Mouse (Mus musculus) large intestine, adult 2 months (tissue): ENCODE measurements at regions not wholly inside any gene's neighbourhood (a gene's known extent, or its start where the extent isn't known, plus 50 kb on each side); places are given as distances from the start of the nearest gene placed in this dataset.

ENCODE experiments used
- DNase-seq: peaks from one replicate; pipeline ENCODE4 v3.0.0-alpha.2; 2012; ENCODE audit warnings: low read depth, low spot score
- WGBS: fragments of 180-500 bp; shearing (Covaris S2); methylation state at CpG from one replicate; pipeline ENCODE4 v1.1.7; 2018; 5-methylcytosine and 5-hydroxymethylcytosine counted together

DNA sequence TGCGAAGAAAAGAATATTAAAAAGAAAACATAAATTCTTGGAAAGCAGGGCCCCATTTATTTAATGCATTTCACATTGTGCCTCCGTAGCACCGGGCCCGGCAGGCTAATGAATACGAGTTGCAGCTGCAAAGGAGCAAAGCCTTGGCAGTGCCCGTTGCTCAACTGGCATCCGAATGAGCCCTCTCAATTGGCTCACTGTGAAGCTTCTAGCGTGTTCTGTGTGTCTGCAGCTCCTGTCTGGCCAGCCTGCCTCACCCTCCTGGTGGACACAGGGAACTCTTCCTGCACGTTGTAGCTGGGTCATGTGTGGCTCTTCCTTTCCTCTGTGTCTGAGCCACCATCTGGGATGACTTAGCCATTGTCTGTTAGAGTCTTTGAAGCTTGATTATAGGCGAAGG is 256.1 kb downstream of the Pax1 start:
- DNase-seq: no peak
- WGBS: 72% methylated on average over 10 of the region's 10 CpGs

DNA sequence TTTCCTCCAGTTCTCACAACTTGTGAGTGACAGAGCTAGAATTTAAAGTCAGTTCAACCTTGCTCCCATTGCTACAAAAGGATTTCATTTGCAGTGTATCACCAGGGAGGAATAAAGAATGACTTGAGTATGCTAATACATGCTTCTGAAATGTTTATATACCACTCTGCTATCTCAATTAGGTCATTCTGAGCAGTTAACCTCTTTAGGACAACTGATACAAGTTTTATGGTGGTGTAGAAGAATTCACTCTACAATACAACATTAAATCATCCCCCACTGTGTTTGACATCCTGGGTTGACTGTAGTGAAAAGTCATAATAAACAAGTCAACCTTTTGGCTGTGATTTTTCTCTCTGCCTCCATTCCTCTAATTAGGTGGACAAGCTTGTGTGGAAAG is 248.6 kb downstream of the Pax1 start:
- DNase-seq: no peak

DNA sequence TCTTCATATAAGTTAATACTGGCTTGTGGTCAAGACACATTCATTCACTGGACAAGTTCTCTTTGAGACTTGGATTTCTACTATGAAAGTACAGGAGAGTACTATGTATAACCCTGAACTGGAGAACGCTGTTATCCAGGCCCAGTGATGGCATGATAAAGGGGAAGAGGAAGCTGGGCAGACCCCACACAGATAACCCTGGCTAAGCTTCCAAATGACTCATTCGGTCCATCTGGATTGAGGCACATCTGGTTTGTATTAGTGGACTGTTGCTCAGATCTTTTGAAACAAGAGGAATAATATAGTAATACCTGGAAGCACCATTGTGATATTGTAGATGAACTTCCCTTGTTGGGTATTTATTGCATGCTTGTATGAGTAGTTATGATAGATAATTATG is 239.9 kb downstream of the Pax1 start:
- no peak for DNase-seq
- 72% methylated on average over 2 of the region's 2 CpGs for WGBS

DNA sequence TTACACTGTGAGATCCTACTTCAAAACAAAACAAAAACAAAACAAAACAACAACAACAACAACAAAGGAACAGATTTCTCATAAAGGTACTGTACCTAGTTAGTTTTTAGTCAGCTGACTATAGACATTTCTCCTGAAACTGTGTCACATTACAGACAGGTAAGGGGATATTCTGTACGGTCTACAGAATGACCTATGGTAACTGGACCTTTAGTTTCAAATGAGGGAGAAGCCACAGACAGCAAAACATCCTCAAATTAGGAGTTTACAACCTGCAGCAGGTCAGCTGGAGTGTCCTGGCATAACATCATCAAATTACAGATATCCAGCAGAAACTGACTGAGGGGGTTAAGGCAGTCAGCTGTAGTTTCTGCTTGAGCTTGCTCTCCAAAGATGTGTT is 210.7 kb downstream of the Pax1 start:
- no peak for DNase-seq
- WGBS: 79% methylated on average over 1 of the region's 1 CpGs

DNA sequence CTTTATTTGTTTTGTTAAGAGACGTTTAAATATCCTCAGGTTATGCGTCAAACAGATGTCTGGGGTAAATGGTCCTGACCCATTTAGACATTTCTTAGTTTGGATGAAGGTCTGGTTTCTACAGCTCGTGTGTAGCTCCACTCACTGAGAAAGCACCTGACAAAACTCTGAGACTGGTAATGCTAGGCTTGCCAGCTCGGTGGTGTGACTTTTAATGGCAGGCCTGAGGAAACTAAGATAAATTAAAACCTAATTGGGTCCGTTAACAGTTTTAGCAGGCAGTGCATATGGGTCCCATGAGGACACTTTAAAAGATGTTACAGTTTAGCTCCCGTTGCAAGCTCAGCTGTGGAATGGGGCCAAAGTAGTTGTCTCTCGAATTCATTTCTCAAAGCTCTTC is 199.5 kb downstream of the Pax1 start:
- no peak for DNase-seq
- WGBS: 37% methylated on average over 7 of the region's 7 CpGs

DNA sequence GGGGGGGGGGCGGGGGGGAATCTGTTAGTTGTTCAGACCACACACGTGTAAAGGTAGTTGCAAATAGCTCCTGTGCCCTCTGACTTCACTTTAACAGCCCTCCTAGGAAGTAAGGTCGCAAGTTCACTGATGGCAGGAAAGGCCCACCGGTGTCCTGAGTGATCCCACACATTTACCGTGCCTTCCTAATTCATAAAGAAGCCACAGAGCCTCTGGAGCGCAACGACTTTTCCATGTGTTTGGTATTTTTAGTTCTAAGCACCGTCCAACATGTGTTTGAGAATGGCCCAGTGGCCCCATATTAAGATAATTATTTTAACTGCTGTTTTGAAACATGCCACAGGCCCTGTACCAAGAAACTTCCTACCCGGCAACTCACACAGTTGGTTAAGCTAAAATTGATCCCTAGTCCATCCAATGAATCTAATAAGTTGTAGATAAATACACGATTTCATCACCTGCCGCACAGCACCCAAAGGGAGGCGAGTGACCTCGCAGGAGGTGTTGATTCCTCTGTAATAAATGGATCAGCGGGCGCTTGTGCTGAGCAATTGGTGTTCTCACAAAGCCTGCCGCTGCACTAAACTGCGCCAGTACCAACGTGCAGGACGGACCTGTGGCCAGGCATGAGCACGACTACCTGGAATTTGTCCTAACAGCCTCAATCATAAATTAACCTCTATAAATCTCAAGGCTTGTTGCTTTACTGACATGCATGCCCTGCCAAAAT is 198.9 kb downstream of the Pax1 start:
- DNase-seq: no peak
- 49% methylated on average over 20 of the region's 20 CpGs for WGBS

DNA sequence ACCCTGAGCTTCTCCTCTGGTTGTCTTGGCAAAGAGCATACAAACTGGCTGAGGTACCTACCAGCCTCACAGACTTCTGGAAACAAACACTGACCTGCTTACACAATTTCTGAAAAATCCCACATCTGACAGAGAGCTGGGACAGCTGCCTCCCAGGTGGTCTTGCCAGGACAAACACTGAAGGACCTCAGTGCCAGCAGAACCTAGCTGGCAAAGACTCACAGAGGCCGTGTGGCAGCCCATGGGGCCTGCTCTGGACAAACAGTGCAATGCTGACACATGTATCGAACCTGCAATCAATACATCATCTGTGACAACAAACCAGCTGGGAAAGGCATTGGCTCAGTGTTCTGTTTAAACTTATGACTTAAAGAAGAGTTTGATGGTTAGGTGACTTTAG is 167.4 kb downstream of the Pax1 start:
- no peak for DNase-seq
- WGBS: 49% methylated on average over 2 of the region's 2 CpGs

DNA sequence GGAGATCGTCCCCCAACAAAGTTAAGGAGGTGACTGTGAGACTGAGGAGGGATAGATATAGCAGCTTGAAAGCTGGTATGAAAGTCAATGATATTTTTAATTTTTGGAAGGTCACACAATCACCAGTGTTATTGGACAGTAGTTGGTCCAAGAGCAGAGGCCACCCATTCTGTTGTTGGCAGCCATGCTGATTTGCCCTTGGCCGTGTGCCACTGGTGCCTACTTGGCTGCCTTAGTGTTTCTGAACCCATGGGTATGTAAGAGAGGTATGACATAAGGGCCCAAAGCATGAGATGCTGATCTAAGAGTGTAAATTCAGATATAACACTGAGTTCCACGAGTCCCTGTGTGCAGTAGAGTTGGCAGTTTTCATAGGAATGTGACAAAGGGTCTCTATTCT is 153.7 kb downstream of the Pax1 start:
- no peak for DNase-seq
- 56% methylated on average over 3 of the region's 3 CpGs for WGBS

DNA sequence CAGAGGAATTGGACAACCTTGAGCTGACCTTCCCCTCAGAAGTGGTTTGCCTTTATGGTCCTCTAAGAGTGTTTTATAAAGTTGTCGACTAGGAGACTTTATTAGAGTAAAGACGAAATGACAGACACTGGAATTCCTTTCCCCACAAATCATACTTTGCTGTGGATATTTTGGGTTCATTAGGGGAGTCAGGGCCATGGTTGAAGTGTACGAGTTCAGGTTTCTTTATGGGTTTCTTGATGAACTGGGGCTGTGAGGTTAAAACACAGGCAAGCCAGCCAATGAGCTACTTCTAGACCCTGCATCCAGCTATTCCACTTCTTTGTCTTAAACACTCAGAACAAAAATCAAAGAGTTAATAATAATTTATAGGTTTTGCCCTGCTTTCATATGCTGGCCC is 153.0 kb downstream of the Pax1 start:
- 43% methylated on average over 3 of the region's 3 CpGs for WGBS

DNA sequence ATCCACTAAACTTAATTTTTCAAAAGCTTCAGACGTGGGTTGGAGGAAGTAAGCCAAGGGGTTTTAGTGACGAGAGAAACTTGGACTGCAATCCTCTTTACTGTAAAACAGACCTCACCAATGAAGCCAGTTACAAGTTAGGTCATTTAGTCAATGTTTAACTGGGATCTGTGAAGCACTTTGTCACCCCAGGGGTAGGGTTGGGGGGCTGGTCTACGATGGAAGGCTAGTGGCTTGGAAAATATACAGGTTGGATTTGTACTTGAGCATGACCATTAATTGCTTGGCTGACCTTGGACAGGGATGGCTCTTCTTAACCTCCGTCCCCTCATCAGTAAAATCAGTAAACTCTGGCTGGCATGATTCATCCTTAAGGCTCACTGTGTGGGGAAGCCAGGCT is 142.2 kb downstream of the Pax1 start:
- no peak for DNase-seq
- 19% methylated on average over 4 of the region's 4 CpGs for WGBS

More for the DNA sequence above, 153.0 kb downstream of the Pax1 start:
- DNase-seq: no peak

DNA sequence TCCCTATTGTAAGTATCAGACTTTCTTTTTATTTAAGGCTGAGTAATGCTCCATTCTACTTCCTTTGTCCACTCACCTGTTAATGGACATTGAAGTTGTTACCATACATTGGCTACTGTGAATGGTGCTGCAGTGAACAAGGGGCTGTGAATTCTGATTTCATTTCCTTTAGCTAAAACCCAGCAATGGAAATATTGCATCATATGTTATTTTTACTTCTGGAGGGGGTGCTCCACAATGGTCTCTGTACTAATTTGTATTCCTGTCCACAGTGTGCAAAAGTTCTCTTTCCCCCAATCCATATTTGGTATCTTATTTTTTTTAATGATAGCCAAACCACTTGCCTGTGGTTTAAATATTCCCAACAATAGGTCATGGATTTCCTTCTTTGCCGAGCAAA is 137.0 kb downstream of the Pax1 start:
- DNase-seq: no peak
- WGBS: 71% methylated on average over 1 of the region's 1 CpGs

DNA sequence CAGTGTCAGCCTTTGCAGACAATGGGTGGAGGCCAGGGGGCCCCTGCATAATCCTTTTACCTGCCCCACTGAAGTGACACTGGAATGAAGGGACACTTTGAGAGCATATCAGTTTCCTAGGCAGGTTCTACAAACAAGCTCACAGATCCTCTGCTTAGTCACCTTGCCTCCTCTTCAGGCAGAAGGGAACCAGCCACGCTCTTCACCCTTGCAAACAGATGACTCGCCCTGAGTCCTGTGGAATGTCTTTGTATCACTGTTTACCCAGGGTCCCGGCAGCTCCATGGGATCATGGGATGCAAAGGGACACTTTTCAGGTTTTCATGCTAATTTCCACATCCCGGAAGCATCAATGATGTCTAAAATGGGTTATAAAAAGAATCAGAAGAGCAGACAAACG is 94.2 kb downstream of the Pax1 start:
- DNase-seq: no peak
- 34% methylated on average over 5 of the region's 5 CpGs for WGBS

DNA sequence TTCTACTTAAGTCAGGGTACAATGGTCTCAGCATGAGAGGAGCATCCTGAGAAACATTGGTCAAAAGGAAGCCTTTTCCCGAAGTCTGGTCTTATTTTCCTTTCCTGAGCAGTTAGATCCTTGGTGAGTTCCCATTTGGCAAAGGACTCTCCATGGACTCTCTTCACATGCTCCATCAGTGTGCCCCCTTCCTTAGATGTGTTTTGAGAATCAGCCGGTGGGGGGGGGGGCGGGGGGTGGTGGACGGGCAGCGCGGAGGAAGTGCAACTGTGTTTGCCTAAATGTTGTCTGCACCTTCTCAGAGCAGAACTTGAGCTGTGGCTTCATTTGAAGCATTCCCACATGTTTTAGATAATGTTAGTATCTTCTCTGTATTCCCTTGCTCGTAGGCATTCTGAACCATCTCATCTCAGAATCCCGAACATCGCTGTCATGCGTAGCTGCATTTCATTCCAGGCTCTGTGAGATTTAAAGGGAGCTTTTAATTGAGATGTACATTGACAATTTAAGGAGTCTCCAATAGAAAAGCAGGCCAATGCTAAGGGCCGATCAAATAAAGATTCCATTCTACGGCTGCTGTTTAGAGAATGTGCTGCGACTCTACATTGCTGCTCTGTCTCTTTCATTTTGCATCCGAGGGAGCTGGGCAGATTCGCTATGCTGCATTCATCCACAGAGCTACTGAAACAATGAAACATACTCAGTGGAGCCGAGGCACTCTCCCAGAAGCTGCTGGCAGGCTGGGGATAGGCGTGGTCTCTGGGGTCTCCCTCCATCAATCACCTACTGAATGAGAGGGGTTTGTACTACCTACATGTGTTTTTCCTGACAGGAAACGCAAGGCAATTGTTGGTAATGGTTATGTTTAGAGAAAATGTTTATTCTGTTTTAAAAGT is 92.9 kb downstream of the Pax1 start:
- DNase-seq: no peak
- 63% methylated on average over 18 of the region's 18 CpGs for WGBS
